Mouse (Mus musculus): Measurements from ENCODE around the gene Dus4l.
"Not testable (repeated sequence)": the region's sequence is repeated elsewhere in the genome, so short reads cannot be mapped to it uniquely, and the experiment has no call there.

Dus4l gene

GRCm38 (mm10) chr12:31654197-31654964 lies at the start of gene Dus4l, which contains the start of gene Cog5:
Dus4l (minus strand) TSS chr12:31654826.
Cog5 (plus strand) TSS chr12:31654869.
- peak; percentile 97 for DNase-seq (ENCODE audit: low spot score)

GRCm38 (mm10) chr12:31703904-31704303 lies 49.3 kb upstream of the Dus4l start:
- no peak for DNase-seq (ENCODE audit: low spot score)

- no peak for DNase-seq (ENCODE audit: low spot score)
These were observed 46.8 kb upstream of the Dus4l start for GRCm38 (mm10) chr12:31701411-31701810.

- no peak for DNase-seq (ENCODE audit: low spot score)
These were observed 46.2 kb upstream of the Dus4l start for GRCm38 (mm10) chr12:31700623-31701347.

GRCm38 (mm10) chr12:31693278-31693677 lies 38.7 kb upstream of the Dus4l start:
- DNase-seq (ENCODE audit: low spot score), result no peak

GRCm38 (mm10) chr12:31686679-31687078 lies 32.1 kb upstream of the Dus4l start:
- DNase-seq (ENCODE audit: low spot score), result no peak

GRCm38 (mm10) chr12:31667187-31667586 lies 12.6 kb upstream of the Dus4l start:
- no peak for DNase-seq (ENCODE audit: low spot score)

- no peak for DNase-seq (ENCODE audit: low spot score)
These were observed 11.4 kb upstream of the Dus4l start for GRCm38 (mm10) chr12:31665999-31666398.

- DNase-seq (ENCODE audit: low spot score), result no peak
These were observed 2.2 kb upstream of the Dus4l start for GRCm38 (mm10) chr12:31656841-31657240.

GRCm38 (mm10) chr12:31654965-31655477 lies 395 bp upstream of the Dus4l start:
- no peak for DNase-seq (ENCODE audit: low spot score)

- DNase-seq (ENCODE audit: low spot score), result no peak
These were observed 1.0 kb downstream of the Dus4l start for GRCm38 (mm10) chr12:31653611-31654010.

- no peak for DNase-seq (ENCODE audit: low spot score)
These were observed 19.4 kb downstream of the Dus4l start for GRCm38 (mm10) chr12:31635240-31635607.

- DNase-seq (ENCODE audit: low spot score), result peak; percentile 72
These were observed 20.0 kb downstream of the Dus4l start, which contains the start of gene Bcap29 for GRCm38 (mm10) chr12:31634343-31635239. Bcap29 (minus strand) TSS chr12:31634658.

- DNase-seq (ENCODE audit: low spot score), result peak; percentile 27
These were observed 20.7 kb downstream of the Dus4l start for GRCm38 (mm10) chr12:31633970-31634342.

GRCm38 (mm10) chr12:31628396-31628795 lies 26.2 kb downstream of the Dus4l start:
- DNase-seq (ENCODE audit: low spot score), result not testable (repeated sequence)

GRCm38 (mm10) chr12:31625016-31625415 lies 29.6 kb downstream of the Dus4l start:
- DNase-seq (ENCODE audit: low spot score), result no peak

GRCm38 (mm10) chr12:31620106-31620505 lies 34.5 kb downstream of the Dus4l start:
- no peak for DNase-seq (ENCODE audit: low spot score)

GRCm38 (mm10) chr12:31613353-31613752 lies 41.3 kb downstream of the Dus4l start:
- no peak for DNase-seq (ENCODE audit: low spot score)

GRCm38 (mm10) chr12:31608138-31608537 lies 46.5 kb downstream of the Dus4l start:
- DNase-seq (ENCODE audit: low spot score), result no peak

GRCm38 (mm10) chr12:31604894-31605293 lies 49.7 kb downstream of the Dus4l start:
- DNase-seq (ENCODE audit: low spot score), result no peak

- no peak for DNase-seq (ENCODE audit: low spot score)
These were observed 51.0 kb downstream of the Dus4l start for GRCm38 (mm10) chr12:31603586-31603985.

- DNase-seq (ENCODE audit: low spot score), result no peak
These were observed 60.3 kb downstream of the Dus4l start for GRCm38 (mm10) chr12:31594296-31594695.
